Mouse (Mus musculus): Measurements from ENCODE around the gene Supt7l.
"Not testable (repeated sequence)": the region's sequence is repeated elsewhere in the genome, so short reads cannot be mapped to it uniquely, and the experiment has no call there.

Gene Supt7l

DNA sequence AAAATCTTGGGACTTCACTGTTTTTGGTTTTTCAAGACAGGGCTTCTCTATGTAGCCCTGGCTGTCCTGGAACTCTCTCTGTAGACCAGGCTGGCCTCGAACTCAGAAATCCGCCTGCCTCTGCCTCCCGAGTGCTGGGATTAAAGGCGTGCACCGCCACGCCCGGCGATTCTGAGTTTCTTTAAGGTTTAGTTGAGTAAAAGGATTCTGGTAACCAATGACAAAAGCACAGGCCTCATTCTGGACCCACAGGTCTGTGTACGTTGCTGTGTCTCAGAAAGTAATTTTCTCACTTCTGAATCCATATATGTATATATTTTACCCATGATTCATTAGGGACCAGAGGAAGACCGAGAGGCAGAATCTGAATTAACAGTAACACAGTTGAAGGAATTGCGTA is at the start of gene Supt7l:
Gene Supt7l, minus strand, starts transcription at position 101 of the 400 bp plus-strand sequence.
- not testable (repeated sequence) for DNase-seq

DNA sequence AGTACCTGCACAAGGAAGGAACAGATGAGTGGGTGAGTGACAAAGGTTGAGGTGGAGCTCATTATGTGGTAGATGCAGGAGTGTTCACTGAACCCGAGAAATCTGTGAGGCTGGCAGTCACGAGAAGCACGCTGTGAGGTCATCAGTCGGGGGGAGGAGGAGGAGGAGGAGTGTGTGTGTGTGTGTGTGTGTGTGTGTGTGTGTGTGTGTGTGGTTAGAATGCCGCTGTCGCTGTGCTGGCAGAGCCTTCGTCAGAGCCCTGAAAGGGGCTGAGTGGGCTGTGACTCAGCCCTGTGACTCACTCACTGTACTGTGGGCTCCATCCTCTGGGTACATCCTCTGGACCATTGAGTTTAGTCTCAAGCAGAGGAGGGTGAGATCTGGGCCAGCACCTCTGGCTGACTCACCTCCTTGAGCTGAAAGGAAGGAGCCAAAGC is 49.0 kb upstream of the Supt7l start:
- DNase-seq = no peak

DNA sequence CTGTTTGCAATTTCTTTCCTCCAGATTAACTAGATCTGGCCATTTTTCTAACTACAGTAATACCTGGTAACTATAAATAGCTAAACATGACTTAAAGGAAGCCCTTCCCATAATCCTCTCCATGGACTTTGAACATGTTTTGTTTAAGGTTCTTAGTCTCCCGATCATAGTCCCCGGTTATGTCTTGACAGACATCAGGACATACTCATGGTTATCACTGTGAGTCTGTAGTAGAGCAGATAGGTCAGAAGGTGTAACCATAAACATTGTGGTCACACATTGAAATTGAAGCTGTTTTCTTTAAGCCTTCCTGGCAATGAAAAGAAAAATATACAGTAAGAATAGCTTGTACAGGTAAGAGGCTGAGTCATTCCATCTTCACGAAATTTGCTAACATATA is 46.1 kb upstream of the Supt7l start:
- DNase-seq = no peak

DNA sequence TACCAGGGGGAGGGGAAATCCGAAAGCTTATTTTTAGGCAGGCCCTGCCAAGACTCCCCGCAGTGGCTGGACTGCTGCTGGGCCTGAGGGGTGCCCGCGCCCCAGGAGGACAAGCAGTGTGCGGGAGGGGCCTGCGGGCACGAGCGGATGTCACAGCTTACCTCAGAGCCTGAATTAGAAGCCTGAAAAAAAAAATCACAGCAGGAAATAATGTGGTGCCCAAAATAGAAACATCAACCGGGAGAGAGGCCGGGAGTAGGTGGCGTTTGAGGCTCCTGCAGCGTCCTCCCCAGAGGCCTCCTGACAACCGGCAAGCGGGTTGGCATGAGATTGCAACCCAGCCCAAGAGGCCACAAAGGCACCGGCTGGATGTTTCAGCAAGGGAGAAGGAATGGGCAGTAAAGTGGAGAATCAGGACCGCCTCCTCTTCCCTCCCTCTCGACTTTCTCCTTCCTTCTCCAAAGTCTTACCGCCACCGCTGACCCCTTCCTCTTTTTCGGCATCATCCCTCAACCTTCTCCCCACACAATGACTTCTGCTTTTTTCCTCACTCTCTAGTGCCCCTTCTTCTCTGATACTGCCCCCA is 43.5 kb upstream of the Supt7l start:
- DNase-seq = peak; percentile 44

DNA sequence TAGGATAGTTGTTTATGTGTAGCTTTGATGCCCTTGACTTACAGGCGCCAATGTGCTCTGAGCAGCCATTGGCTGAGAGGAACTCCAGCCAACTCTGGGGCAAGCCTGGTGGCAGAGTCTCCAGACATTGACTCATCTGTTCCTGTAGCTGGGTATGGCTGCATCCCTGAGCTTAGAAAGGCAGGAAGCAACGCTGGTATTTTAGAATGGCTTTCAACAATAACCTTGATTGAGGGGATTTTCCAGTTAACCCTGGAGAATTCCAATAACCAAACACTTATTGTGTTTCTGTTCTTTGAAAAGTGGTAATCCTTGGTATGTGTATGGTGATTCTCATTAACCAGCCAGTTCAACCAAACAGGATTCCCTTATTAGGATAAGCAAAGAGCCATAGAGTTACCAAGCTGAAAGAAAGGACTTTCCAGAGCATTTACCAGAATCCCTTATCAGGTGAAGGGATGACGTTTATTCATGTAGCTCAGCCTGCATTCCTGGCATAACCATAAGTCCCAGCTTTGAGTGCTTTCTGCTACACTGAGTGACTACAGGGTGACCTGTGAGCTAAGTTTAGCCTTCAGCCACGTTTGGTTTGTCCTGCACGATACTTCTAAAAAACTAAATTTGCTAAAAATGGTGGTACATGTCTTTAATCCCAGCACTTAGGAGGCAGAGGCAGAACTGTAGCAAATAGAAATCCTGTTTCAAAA is 40.5 kb upstream of the Supt7l start:
- no peak for DNase-seq

DNA sequence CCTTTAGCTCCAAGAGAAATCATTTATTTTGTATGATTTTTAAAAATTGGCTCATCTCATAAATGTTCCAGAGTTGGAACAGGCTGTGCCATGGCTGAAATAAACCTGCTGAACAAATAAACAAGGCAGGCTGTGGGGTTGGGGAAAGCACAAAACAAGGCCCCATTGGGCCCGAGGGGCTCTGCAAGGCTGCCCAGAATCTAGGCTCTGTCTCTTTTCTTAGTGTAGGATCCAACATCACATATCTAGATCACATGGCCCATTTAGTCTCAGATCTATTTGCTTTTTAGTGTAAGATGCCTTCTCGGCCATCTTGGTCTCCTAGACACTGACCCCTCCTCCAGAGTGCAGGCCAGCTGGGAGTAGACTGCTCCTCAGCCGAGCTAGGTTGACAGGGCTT is 38.9 kb upstream of the Supt7l start:
- no peak for DNase-seq

DNA sequence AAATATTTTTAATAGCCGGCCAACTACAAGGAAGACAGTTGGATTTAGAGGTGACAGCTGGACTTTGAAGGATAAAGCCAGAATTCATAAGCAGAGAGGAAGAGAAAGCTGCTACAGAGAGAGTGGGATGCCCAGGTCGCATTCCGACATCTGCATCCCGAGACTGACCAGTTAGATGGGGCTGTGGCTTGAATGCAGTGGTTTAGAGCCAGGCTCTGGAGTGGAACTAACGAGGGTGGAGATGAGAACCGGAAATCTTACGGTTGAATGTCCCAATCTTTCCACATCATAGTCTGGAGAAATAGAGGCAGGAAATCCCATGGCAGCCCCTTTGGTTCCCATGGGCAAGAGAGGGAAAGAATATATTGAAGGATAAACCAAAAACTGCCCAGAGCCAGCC is 38.4 kb upstream of the Supt7l start:
- DNase-seq = no peak

DNA sequence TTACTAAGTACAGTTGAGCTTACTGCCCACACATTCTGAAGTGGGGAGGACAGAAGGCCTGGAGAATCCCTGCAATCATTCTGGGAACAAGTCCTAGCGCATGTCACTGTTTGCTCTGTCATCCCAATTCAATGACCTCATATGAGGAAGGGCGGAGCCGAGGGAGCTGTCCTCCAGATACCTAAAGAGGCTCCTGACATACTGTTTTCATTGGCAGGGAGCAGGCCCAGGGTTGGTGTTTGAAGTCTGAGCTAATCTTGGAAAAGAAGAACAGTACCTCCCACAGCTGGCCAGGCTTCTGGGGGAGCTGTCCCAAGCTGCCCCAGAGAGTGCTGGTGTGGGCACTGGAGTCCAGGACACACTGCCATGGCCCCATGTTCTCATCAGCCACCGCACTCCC is 37.4 kb upstream of the Supt7l start:
- DNase-seq = peak; percentile 23

DNA sequence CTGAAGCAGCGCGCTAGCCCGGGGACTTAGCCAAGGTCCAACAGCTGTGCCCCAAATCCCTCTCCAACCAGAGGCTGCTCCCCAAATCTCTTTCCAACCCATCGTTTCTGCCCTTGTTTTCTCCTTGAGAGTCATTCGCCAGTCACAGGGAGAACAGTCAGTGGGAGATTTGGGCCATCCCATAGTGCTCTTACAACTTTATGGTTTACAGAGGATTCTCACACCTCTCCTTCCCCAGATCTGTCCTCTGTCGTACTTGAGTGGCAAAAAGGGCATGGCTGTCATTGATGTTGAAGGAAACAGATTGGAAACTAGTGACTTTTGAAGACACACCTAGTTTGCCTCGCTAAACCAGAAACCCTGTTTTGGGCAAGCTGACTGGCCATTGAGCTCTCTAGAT is 36.3 kb upstream of the Supt7l start:
- no peak for DNase-seq

DNA sequence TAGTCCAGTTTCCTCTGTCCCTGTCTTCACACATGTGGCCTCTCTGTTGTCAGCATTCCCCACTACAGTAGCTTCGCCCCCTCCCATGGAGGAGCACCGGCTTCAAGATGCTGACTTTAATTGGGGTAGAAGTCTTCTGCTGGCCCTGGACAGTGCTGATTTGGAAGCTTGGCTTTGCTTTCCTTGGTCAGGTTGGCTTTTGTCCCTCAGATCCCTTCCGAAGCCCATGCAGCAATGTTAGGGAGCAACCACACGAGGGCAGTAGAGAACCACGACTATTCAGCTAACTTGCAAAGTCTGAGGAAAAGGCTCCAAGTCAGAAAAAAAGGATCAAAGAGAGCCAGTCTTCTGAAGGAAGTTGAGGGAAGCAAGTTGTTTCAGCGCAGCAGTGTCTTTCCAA is 35.9 kb upstream of the Supt7l start:
- DNase-seq = peak; percentile 83

DNA sequence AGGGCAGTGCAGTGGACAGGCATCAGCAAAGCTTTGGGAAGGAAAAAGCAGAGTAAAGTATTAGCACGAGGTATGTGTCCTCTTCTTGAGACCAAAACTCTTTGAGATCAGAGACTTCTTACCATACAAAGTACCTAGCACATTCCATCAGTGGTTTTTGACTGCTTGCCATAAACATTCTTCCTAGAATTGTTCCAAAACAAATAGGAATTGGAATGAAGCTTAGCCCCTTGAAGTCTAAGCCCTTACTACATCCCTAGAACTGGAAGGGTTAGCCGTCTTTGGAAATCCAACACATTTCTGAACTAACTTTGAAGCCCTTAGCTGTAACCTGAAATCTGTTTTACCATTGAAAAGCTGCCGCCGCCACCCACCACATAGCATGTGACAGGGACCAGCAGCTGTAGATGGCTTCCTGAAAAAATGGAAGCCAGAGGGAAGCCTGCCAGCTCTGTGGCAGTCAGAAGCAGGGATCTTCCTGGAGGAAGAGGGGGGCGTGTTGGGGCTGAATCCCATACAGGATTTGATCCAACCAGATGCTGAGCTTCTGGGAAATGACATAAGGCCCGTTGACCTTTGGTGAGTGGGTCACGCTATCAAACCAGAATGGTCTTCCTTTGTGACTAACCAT is 34.5 kb upstream of the Supt7l start:
- DNase-seq = peak; percentile 62

DNA sequence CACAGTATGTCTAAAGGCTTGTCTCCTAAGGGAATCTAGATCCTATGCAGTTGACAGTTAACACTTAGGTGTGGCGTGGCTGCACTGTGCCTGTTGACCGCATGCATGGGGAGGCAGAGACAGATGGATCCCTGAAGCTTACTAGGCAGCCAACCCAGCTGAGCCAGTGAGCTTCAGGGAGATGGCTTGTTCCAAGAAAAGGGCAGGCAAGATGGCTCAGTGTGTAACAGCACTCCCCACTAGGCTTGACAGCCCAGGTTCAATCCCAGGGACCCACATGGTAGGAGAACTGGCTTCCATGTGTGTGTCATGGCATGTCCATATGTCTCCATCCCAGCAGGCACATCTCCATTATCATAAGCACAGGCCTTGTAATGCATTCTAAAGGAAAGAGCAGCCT is 32.7 kb upstream of the Supt7l start:
- no peak for DNase-seq

DNA sequence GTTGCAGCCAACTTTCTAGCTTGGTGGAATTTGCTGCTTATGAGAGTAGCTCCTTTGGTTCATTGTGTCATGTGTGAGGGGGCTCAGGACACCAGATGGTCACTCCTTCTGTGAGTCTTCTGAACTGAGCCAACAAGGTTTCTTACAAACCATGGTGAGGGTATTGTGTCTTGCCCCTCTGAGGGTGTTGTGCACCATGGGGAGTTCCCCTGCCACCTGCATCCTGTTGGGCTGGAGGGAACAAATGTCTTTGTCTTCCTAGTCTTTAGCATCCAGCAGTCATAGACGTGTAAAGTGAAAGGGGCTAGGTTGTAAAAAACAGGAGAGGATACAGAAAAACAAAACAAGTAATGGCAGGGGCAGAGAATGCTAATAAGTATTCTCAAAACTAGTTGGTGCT is 31.8 kb upstream of the Supt7l start:
- no peak for DNase-seq

DNA sequence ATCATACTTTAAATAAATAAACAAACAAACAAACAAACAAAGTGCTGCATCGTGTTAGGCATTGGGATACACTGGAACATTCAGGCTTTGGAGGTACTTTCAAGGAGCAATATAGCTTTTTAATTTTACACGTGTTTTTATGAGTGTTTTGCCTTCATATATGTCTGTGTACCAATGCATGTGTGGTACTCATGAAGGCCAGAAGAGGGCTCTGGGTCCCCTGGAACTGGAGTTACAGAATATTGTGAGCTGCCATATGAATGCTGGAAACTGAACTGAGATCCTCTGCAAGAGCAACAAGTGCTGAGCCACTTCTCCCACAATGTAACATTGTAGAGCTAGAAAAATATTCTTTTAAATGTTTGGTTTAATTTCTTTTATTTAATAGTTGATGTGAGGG is 7.6 kb upstream of the Supt7l start:
- no peak for DNase-seq

DNA sequence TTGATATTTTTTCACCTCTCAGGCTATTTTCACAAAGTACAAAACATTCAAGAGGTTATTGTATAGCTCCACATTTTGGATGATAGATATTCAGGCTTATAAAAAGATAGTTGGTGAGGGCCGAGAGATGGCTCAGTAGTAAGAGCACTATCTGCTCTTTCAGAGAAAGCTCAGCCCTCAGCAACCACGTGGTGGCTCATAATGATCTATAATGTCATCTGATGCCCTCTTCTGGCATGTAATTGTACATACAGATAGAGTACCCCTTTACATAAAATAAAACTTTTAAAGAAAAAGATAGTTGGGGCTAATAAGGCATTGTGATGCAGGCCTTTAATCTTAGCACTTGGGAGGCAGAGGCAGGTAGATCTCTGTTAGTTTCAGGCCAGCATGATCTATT is 953 bp upstream of the Supt7l start:
- DNase-seq = no peak

DNA sequence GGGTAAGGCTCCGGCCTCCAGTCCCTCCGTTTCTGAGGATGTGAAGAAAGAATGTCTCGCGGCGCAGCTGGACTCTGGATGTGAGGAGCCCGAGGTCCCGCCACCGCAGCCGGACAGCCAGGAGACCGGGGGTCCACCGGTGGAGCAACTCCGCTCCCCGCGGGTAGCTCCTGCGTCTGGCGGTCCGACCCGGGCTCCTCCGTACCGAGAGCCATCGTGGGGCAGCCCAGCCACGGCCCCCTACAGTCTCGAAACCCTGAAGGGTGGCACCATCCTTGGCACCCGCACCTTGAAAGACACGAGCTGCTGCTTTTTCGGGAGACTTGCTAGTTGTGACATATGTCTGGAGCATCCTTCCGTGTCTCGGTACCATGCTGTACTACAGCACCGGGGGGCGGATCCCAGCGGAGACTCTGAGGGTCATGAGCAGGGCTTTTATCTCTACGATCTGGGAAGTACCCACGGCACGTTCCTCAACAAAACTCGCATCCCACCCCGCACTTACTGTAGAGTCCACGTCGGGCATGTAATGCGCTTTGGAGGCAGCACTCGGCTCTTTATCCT is 408 bp downstream of the Supt7l start:
- DNase-seq = no peak

DNA sequence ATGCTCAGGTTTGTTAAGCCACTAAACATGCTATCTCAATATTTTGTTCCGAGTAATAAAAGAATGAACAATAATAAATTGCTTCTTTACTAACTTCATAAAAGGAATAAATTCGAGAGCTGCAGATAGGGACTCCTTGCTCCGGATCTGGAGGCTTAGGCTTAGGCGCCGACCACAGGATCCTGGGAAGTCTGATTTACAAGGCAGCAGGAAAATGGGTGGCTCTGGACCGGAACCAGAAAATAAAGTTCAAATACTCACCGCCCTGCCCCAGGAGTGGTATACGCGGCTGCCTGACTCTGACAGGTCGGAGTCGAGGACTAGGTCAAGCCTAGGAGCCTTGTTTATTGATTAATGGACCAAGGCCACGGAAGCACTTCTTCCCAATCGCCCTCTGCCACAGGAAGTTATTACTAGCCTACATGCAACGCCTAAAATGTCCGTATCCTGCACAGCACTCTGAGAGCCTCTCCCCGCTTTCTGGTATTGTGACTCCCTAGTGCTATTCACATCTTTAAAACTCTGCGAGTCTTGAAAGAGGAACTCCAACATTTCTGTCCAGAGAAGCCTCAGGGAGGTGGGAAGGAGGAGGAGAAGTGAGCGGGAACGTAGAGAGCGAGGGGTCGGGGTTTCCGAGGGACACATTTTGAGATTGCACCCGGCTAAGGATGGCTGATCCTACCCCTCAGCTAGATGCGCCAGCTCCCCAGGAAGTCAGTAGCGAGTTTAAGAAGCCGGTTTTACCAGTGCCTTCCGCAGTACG is 1.1 kb downstream of the Supt7l start, which contains the start of gene Slc4a1ap:
Gene Slc4a1ap, plus strand, starts transcription at position 642 of the 763 bp plus-strand sequence.
- DNase-seq = peak; percentile 83

DNA sequence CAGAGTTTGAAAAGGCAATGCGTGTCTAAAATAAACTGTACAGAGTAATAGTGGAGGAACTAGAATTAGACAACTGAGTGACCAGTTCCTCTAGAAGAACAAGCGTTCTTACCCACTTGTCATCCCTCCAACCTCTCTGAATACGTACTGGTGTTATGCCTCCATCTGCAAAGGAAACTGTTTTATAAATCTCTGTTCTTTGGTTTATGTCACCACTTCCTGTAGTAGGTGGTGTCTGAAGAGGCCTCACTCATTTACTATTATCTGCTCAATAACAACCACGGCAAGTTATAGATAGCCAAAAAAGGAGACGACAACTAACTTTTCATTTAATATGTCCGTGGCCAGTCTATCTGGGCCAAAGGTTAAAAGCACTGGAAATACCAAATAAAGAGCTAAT is 7.1 kb downstream of the Supt7l start:
- DNase-seq = no peak

DNA sequence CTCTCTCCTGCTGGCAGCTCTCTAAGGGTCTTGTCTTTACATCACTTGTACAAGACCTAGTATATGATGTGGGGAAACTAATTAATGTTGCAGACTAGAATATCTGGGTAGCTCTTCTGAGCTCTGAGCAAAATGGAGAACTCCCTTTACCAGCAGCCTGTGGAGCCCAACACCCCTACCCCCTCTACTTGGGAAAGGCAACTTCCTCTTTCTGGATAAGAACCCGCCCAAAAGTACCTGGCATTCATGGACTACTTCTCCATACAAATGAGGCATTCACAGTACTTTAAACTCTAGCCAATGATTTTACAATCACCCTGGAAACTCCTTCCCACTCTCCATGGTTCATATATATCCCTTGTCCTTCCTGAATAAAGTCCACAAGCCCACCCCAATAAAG is 15.1 kb downstream of the Supt7l start:
- DNase-seq = no peak

DNA sequence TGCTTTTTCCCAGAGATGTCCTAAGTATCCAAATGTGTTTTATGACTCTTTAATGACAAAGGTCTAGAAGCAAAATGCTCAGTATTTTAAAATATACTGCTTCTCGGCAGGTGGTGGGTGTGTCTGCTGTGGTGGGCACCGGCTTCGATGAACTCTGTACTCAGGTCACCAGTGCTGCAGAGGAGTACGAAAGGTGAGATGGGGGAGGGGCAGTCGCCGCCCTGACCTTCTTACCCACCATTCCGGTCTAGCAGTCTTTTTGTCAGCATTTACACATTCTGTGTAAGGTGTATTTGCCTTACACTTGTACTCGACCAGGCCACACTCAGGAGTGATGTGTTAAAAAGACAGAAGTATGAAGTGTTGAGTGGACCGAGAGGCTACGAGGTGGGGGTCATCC is 22.8 kb downstream of the Supt7l start:
- DNase-seq = no peak

DNA sequence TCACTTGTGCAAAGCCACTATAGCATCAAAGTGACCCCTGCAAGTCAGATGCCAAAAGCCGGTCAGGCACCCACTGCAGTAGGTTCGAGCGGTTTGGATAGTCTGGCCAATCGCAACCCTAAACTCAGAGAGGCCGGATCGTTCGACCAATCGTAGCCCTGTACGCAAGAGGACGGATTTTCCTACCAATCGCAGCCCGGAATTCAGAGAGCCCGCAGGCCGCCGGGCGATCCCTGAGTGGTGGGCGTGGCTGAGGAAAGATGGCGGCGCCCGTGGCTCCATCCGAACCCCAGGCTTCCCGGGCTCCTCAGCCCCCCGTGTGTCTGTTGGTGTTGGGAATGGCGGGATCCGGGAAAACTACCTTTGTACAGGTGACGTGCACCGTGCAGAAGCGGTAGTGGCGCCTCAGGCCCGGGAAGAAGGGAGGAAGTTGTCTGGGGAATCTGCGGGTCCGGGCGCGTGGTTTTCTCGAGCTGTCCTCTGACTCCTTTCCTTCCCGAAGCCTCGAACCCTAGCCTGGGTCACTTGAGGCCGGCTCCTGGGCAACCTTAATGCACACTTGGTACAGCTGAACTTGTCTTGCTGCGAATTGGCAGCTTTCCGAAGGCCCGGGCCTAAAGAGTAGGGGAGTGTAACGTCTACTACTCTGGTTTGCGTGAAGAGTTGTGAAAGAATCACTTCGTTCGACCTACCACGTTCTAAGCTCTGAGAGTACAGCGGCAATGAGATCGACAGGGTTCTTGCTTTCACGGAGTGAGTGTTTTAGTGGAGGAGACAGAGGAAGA is 32.9 kb downstream of the Supt7l start, which contains the start of gene Gpn1:
Gene Gpn1, plus strand, starts transcription at position 229 of the 785 bp plus-strand sequence.
- peak; percentile 90 for DNase-seq

DNA sequence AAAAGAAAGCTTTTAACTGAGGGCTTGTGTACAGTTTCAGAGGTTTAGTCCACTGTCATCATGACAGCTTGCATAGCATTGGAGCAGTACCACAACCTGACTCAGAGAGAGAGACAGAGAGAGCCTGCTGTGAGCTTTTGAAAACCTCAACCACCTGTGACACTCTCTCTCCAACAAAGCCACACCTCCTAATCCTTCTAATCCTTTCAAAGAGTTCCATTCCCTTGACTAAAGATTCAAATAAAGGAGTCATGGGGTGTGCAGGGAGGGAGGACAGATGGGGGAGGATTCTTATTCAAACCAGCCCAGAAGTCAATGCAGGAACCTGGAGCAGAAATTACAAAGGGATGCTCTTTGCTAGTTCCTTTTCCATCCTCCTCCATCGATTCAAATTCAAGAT is 35.6 kb downstream of the Supt7l start:
- no peak for DNase-seq

Measured in lung, postnatal 14 days (tissue).